Mouse (Mus musculus) C2C12 (cell line): ENCODE measurements around the gene Hs6st1. TPM values are rescaled to one million over a fixed set of nuclear protein-coding genes. Genes with fewer than 3 reads are reported as not detected.

Source experiments
- H3K27me3 ChIP-seq: one replicate; pipeline ENCODE4 v1.6.1; 2011; ENCODE audit not compliant: control insufficient read depth, insufficient read depth, insufficient read length
- H3K36me3 ChIP-seq: one replicate; pipeline ENCODE4 v1.6.1; 2011; ENCODE audit not compliant: control insufficient read depth, insufficient read depth
- H3K4me3 ChIP-seq: one replicate; pipeline ENCODE4 v1.5.1; 2011; ENCODE audit warnings: mild to moderate bottlenecking, control low read depth; ENCODE audit not compliant: poor library complexity, insufficient read depth, severe bottlenecking
- H3K79me2 ChIP-seq: one replicate; pipeline ENCODE4 v1.6.1; 2011; ENCODE audit not compliant: control insufficient read depth, insufficient read depth
- H3K79me3 ChIP-seq: one replicate; pipeline ENCODE4 v1.6.1; 2011; ENCODE audit warnings: low read depth, control low read depth
- H3ac ChIP-seq: one replicate; pipeline ENCODE3; 2011; ENCODE audit warnings: low read depth; ENCODE audit not compliant: control insufficient read depth, insufficient read length
- CEBPB ChIP-seq: IDR thresholded peaks from one replicate; pipeline ENCODE4 v1.6.1; 2011; ENCODE audit warnings: low read depth, mild to moderate bottlenecking, control low read depth, moderate library complexity
- CTCF ChIP-seq: IDR thresholded peaks from one replicate; pipeline ENCODE4 v1.5.1; 2011; ENCODE audit not compliant: control insufficient read depth, insufficient read depth, insufficient read length
- FOSL1 ChIP-seq: IDR thresholded peaks from one replicate; pipeline ENCODE4 v1.8.0; 2011; ENCODE audit warnings: mild to moderate bottlenecking, low read length; ENCODE audit not compliant: poor library complexity, insufficient read depth, severe bottlenecking
- MAX ChIP-seq: IDR thresholded peaks from one replicate; pipeline ENCODE4 v1.6.1; 2011; ENCODE audit warnings: mild to moderate bottlenecking, control low read depth
- MYOD1 ChIP-seq: IDR thresholded peaks from one replicate; pipeline ENCODE4 v1.6.1; 2011; ENCODE audit warnings: low read depth; ENCODE audit not compliant: control insufficient read depth, insufficient read length
- MYOG ChIP-seq: IDR thresholded peaks from one replicate; pipeline ENCODE4 v1.6.1; 2011; ENCODE audit not compliant: control insufficient read depth, insufficient read length; ENCODE audit errors: extremely low read depth
- USF1 ChIP-seq: IDR thresholded peaks from one replicate; pipeline ENCODE4 v1.6.1; 2011; ENCODE audit warnings: low read depth, mild to moderate bottlenecking, control low read depth, moderate library complexity
- polyA plus RNA-seq: library from polyadenylated mRNA; unstranded; fragments of >200 nt; fragmentation: generic; extraction: Trizol; gene quantifications from one replicate; pipeline ENCODE4 v1.2.1, GENCODE M21; 2012; ENCODE audit warnings: missing spikeins

Hs6st1 gene
- polyA plus RNA-seq, 1 experiment, result 45.0 TPM

DNA sequence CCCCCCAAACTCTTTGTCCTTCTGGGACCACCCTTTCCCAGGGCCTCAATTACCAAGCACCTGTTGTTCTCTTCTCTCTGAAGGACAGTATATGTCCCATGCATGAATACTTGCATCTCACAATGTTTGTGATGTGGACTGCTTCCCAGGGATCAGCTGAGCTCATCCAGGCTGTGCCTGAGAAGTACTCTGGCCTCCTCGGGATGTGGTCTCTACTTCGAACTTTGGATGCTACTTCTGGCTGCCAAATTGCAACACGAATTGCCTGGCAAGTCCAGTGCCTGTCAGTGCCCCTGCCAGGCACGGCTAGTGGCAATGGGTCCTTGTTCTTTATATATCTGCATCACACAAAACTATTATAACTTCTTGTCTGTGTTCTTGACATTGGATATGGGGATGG is 41.8 kb downstream of the Hs6st1 start:
- no peaks in the 10 kb centered on the region for H3K27me3 ChIP-seq
- TF ChIP-seq USF1 (no peak), MYOD1 (no peak), MAX (no peak), MYOG (no peak), FOSL1 (no peak), CEBPB (no peak), CTCF (no peak)

DNA sequence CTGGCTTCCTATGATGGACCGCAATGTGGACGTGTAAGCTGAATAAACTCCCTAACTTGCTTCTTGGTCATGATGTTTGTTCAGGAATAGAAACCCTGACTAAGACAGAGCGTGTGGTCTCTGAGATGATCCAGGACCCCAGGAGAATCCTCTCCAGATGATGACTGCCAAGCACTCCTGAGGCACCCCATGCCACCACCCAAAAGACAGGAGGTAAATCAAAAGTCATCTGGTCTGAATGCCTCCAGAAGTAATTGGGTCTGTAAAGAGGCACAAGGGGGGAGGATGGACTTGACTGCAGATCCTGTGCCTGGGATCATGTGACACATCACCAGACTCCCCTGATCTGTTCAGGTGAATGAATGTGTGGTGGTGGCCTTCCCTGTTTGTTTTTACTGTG is 44.5 kb downstream of the Hs6st1 start:
- Histone ChIP-seq H3K79me3 (no peaks in the 10 kb centered on the region), H3K27me3 (no peaks in the 10 kb centered on the region), H3ac (no peak overlapping the region), H3K4me3 (no peak overlapping the region), H3K36me3 (no peaks in the 10 kb centered on the region), H3K79me2 (no peaks in the 10 kb centered on the region)
- TF ChIP-seq CEBPB (no peak), CTCF (no peak), MYOG (no peak), MYOD1 (no peak), MAX (no peak), USF1 (no peak), FOSL1 (no peak)

More for the DNA sequence above, 41.8 kb downstream of the Hs6st1 start:
- H3K79me3 ChIP-seq, result no peaks in the 10 kb centered on the region
- H3ac ChIP-seq, result no peak overlapping the region
- no peaks in the 10 kb centered on the region for H3K79me2 ChIP-seq
- H3K4me3 ChIP-seq, result no peak overlapping the region
- no peaks in the 10 kb centered on the region for H3K36me3 ChIP-seq

DNA sequence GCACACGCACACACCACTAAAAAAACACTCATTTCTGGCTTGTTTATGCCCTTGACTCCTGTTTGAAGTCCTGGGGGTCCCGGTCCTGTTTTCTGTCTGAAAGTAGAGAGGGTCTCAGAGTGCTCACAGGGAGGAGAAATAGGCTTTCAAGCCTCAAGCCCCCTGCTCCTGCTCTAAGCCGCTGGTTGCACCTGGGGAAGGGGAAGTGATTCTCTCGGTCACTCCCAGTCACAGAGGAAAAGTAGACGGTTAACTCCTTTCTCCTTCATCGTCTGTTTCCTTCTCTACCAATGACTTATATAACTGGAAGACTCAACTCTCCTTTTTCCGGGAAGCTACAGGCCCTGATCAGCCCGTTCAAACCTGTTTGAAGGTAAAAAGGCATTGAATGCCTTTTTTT is 45.5 kb downstream of the Hs6st1 start:
- no peak for TF ChIP-seq MYOD1
- no peak for TF ChIP-seq FOSL1
- TF ChIP-seq CTCF, result no peak
- no peak for TF ChIP-seq MAX
- TF ChIP-seq USF1, result no peak
- TF ChIP-seq MYOG, result no peak
- no peak for TF ChIP-seq CEBPB
- H3K27me3 ChIP-seq, result no peaks in the 10 kb centered on the region
- H3K4me3 ChIP-seq, result no peak overlapping the region
- H3K79me2 ChIP-seq, result no peaks in the 10 kb centered on the region
- H3K36me3 ChIP-seq, result no peaks in the 10 kb centered on the region
- H3ac ChIP-seq, result no peak overlapping the region
- no peaks in the 10 kb centered on the region for H3K79me3 ChIP-seq

DNA sequence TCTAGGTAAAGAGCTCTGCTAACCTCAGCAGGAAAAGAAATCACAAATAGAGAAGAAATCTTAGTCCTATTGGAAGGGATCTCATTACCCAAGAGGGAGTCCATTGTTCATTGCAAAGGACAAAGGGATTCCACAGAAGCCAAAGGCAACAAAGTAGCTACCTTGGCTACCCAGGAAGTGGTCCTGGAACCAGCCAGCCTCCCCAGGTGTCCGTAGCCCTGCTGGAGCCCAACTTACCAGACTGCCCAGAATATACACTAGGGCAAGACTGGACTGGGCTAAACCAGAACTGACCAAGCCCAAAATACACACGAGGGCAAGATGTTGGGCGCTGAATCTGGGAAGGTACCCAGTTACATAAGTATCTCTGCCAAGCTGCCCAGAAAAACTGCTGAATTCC is 46.6 kb downstream of the Hs6st1 start:
- Histone ChIP-seq H3ac (no peak overlapping the region), H3K27me3 (no peaks in the 10 kb centered on the region), H3K4me3 (no peak overlapping the region), H3K79me3 (no peaks in the 10 kb centered on the region), H3K79me2 (no peaks in the 10 kb centered on the region), H3K36me3 (no peaks in the 10 kb centered on the region)
- no peak for TF ChIP-seq MAX
- TF ChIP-seq CEBPB, result no peak
- no peak for TF ChIP-seq MYOD1

DNA sequence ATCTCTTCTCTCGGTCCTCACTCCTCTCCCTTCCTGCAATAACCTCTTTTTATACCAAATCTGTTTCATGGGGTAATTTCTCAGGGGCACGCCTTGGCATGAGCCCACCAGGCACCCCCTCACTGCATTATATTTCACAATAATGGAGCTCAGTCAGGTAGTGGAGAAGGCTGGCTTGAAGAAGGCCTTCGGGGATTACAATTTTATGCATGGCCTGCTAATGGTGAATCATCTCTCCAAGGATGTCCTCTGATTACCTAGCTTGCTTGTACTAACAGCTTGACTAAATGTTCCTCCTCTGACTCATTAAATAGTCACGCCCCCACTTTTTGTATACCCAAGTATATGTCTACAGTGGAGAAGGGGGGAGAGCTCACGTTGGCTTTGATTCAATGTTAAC is 48.3 kb downstream of the Hs6st1 start:
- no peaks in the 10 kb centered on the region for H3K79me3 ChIP-seq
- no peaks in the 10 kb centered on the region for H3K27me3 ChIP-seq
- no peaks in the 10 kb centered on the region for H3K36me3 ChIP-seq
- no peaks in the 10 kb centered on the region for H3K79me2 ChIP-seq
- TF ChIP-seq CEBPB (peak; percentile 80), USF1 (no peak), FOSL1 (peak; percentile 68)
- H3K4me3 ChIP-seq, result no peak overlapping the region
- no peak overlapping the region for H3ac ChIP-seq

DNA sequence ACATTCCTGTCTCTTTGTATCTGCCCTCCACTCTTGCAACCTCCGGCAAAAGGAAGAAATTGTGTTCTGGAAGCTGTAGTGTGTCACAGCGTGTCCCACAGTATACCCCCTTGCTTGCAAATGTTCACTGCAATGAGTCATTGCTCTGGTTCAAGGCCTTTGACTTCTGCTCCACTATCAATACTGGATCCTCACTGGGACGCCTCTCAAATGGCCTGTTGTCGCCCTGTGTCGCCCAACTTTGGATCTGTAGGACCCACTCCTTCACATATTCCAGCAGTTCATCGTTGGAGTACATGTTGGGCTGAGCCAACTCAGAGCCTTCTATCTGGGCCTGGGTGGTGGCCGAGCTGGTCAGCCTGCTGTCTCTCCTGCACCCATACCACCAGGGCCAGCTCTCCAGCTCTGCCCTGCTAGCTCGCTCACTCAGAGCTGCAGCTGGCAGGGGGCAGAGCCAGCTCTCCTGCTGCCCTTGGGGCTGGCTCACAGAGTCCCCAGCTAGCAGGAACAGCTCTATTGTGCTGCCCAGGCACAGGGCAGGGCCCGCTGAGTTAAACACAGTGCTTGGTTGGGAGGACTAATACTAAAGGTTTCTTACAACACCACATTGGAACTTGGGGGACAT is 50.0 kb downstream of the Hs6st1 start:
- Histone ChIP-seq H3K4me3 (no peak overlapping the region), H3ac (no peak overlapping the region), H3K79me3 (no peaks in the 10 kb centered on the region), H3K79me2 (no peaks in the 10 kb centered on the region), H3K27me3 (no peaks in the 10 kb centered on the region), H3K36me3 (no peaks in the 10 kb centered on the region)
- TF ChIP-seq MYOG, result no peak
- TF ChIP-seq FOSL1, result no peak
- no peak for TF ChIP-seq CEBPB
- TF ChIP-seq MAX, result no peak
- TF ChIP-seq CTCF, result no peak
- no peak for TF ChIP-seq MYOD1
- no peak for TF ChIP-seq USF1

DNA sequence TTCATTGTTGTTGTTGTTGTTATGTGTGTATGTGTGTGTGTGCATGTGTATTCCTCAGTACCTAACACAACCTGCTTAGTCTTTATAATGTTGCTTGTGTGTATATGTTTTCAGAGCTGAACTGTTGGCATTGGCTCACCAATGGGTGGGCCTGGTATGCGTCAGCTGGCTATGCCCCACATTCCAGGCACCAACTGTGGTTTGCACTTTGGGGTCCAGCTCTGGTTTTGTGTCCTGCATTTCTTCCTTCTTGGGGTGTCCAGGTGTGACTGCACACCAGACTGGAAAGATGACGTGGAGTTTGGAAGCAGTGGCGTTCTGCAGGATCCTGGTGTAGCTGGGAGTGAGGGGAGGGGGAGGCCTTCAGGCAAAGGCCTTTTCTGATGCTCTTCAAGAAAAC is 50.8 kb downstream of the Hs6st1 start:
- H3K36me3 ChIP-seq, result no peaks in the 10 kb centered on the region
- no peaks in the 10 kb centered on the region for H3K27me3 ChIP-seq
- no peak overlapping the region for H3K4me3 ChIP-seq
- TF ChIP-seq MYOD1, result no peak
- no peak overlapping the region for H3ac ChIP-seq
- no peaks in the 10 kb centered on the region for H3K79me3 ChIP-seq
- no peaks in the 10 kb centered on the region for H3K79me2 ChIP-seq
